Mouse (Mus musculus) C3H10T1/2 (cell line): ENCODE data around the gene Sox5. TPM values are rescaled to one million over a fixed set of nuclear protein-coding genes. Genes with fewer than 3 reads are reported as not detected.

Experiments used
- polyA plus RNA-seq, 2 experiments: library from polyadenylated mRNA; unstranded; fragments of >200 nt; fragmentation: generic; extraction: Trizol; gene quantifications; one replicate each; pipeline ENCODE4 v1.2.1; 2012; ENCODE audit warnings: missing spikeins in 2 of 2

The Sox5 gene
- polyA plus RNA-seq = under 1 TPM; 0.11 to 0.26 TPM

DNA sequence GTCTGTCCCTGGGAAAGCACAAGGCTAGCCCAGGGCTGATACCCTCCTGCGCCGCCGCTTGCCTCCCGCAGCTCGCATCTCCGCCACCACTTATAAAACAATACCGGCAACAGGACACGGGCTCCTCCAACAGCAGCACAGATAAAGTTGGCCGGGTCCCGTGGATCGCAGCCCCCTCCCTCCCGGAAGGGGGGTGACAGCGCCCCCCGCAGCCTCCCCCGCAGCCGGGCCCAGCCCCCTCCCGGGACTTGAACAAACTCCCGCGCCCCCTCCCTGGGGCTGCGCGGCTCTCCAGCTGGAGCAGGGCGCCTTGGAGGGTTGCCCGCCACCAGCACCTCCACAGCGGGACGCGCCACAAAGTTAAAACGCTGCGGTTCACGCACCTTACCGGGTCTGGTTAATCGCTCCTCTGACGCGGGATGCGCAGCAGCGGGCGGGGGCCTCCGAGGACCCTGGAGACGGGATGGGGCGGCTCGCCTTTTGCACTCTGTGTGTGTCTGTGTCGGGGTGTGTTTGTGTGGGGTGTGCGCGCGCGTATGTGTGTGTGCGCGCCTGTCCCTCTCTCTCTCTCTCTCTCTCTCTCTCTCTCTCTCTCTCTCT, at the start of gene Sox5:
Sox5 (minus strand) TSS at position 547 of the 600 bp plus-strand sequence.

